Mouse (Mus musculus) limb, embryonic 12.5 days (tissue): ENCODE data around the gene Mcf2l. TPM values are rescaled to one million over a fixed set of nuclear protein-coding genes. Genes with fewer than 3 reads are reported as not detected.
A peak's percentile ranks its signal among the peaks of the same experiment; 100 is the strongest.

Source experiments
- ATAC-seq: fragments of 200-750 bp; cut with Nextera tagmentation; 2 replicates; pipeline ENCODE4 v1.8.0; 2017; ENCODE audit warnings: low read depth, moderate TSS enrichment; ENCODE audit not compliant: insufficient number of reproducible peaks, insufficient read depth, low FRiP score, low TSS enrichment
- H3K27ac ChIP-seq: fragments of 300-500 bp; sonication (generic); 2 replicates; pipeline ENCODE4 v1.5.1; 2016; ENCODE audit warnings: mild to moderate bottlenecking, moderate library complexity
- H3K27me3 ChIP-seq: fragments of 300-500 bp; sonication (generic); 2 replicates; pipeline ENCODE4 v1.6.1; 2016; ENCODE audit warnings: mild to moderate bottlenecking, moderate library complexity
- H3K36me3 ChIP-seq: fragments of 300-500 bp; sonication (generic); 2 replicates; pipeline ENCODE4 v1.6.1; 2016; ENCODE audit warnings: mild to moderate bottlenecking, moderate library complexity
- H3K4me1 ChIP-seq: fragments of 300-500 bp; sonication (generic); replicated peaks from 2 replicates; pipeline ENCODE4 v1.6.1; 2016
- H3K4me2 ChIP-seq: fragments of 300-500 bp; sonication (generic); 2 replicates; pipeline ENCODE4 v1.6.1; 2016; ENCODE audit warnings: mild to moderate bottlenecking, moderate library complexity
- H3K4me3 ChIP-seq: fragments of 300-500 bp; sonication (generic); replicated peaks from 2 replicates; pipeline ENCODE4 v1.5.1; 2016; ENCODE audit warnings: mild to moderate bottlenecking
- H3K9ac ChIP-seq: fragments of 300-500 bp; sonication (generic); replicated peaks from 2 replicates; pipeline ENCODE4 v1.6.1; 2016; ENCODE audit warnings: mild to moderate bottlenecking, moderate library complexity
- H3K9me3 ChIP-seq: fragments of 300-500 bp; sonication (generic); 2 replicates; pipeline ENCODE4 v1.6.1; 2016; ENCODE audit warnings: mild to moderate bottlenecking, moderate library complexity
- WGBS: fragments of 180-500 bp; shearing (Covaris S2); methylation state at CpG from one replicate; pipeline ENCODE4 v1.1.7; 2016; 5-methylcytosine and 5-hydroxymethylcytosine counted together
- polyA plus RNA-seq: library from polyadenylated mRNA; unstranded; fragments of >200 nt; fragmentation: Nextera tagmentation; extraction: Ambion mirVana; gene quantifications from 2 replicates; pipeline ENCODE4 v1.2.1, GENCODE M21; 2016

Mcf2l gene
- polyA plus RNA-seq, 1 experiment from 2014 or later = 14.0 TPM

- Histone ChIP-seq H3K9ac (0 out of 2 replicates have a peak overlapping the region, but pooled peaks have one; percentile 47), H3K4me2 (peak overlapping the region; percentile 88), H3K36me3 (no peaks in the 10 kb centered on the region), H3K27me3 (peaks cover 46% of the 10 kb centered on the region), H3K4me1 (peaks cover 5% of the 10 kb centered on the region), H3K4me3 (peak overlapping the region; percentile 53), H3K9me3 (no peaks in the 10 kb centered on the region), H3K27ac (no peak overlapping the region)
- WGBS = 23% methylated on average over 8 of the region's 8 CpGs
- no peak for ATAC-seq
These were observed 687 bp downstream of the Mcf2l start for GRCm38 (mm10) chr8:12874194-12874791.

- Histone ChIP-seq H3K4me3 (no peak overlapping the region), H3K27ac (no peak overlapping the region), H3K27me3 (peaks cover 46% of the 10 kb centered on the region), H3K36me3 (no peaks in the 10 kb centered on the region), H3K4me2 (no peak overlapping the region), H3K4me1 (peaks cover 5% of the 10 kb centered on the region), H3K9ac (no peak overlapping the region), H3K9me3 (no peaks in the 10 kb centered on the region)
- 68% methylated on average over 4 of the region's 4 CpGs for WGBS
- ATAC-seq = no peak
These were observed 1.4 kb downstream of the Mcf2l start for GRCm38 (mm10) chr8:12874971-12875370.

GRCm38 (mm10) chr8:12877126-12877525 lies 3.5 kb downstream of the Mcf2l start:
- H3K27me3 ChIP-seq = peaks cover 34% of the 10 kb centered on the region

DNA sequence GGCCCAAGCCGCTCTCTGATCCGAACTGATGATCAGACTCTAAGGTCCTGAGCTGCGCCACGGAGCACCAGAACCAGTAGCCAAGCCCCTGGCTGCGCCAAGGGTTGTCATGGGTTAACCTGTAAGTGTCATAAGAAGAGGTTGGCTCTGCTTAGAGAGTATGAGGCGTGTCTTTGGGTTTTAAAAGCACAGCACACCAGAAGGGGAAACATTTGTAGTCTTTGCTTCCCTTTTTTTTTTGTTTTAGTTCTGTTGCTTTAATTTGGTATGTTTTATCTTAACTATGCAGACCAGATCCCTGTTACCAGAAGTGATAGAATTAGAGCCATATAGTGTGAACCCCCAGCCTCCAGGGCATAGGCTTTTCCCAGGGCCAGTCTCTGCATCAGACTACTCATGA lies 6.6 kb downstream of the Mcf2l start:
- no peak overlapping the region for H3K4me3 ChIP-seq
- no peaks in the 10 kb centered on the region for H3K9me3 ChIP-seq
- ATAC-seq = no peak
- H3K4me2 ChIP-seq = no peak overlapping the region
- no peaks in the 10 kb centered on the region for H3K4me1 ChIP-seq
- H3K9ac ChIP-seq = no peak overlapping the region
- no peak overlapping the region for H3K27ac ChIP-seq
- peaks cover 6% of the 10 kb centered on the region; the same call in 1 of the 2 replicates for H3K27me3 ChIP-seq
- WGBS = 87% methylated on average over 6 of the region's 6 CpGs
- H3K36me3 ChIP-seq = no peaks in the 10 kb centered on the region

More at GRCm38 (mm10) chr8:12877126-12877525, 3.5 kb downstream of the Mcf2l start:
- Histone ChIP-seq H3K36me3 (no peaks in the 10 kb centered on the region), H3K9ac (no peak overlapping the region), H3K4me2 (no peak overlapping the region), H3K9me3 (no peaks in the 10 kb centered on the region), H3K4me1 (peaks cover 5% of the 10 kb centered on the region), H3K4me3 (no peak overlapping the region), H3K27ac (no peak overlapping the region)
- 74% methylated on average over 6 of the region's 6 CpGs for WGBS
- ATAC-seq = no peak

- no peaks in the 10 kb centered on the region for H3K4me1 ChIP-seq
- no peak overlapping the region for H3K4me2 ChIP-seq
These were observed 9.7 kb downstream of the Mcf2l start for GRCm38 (mm10) chr8:12883051-12884004.

DNA sequence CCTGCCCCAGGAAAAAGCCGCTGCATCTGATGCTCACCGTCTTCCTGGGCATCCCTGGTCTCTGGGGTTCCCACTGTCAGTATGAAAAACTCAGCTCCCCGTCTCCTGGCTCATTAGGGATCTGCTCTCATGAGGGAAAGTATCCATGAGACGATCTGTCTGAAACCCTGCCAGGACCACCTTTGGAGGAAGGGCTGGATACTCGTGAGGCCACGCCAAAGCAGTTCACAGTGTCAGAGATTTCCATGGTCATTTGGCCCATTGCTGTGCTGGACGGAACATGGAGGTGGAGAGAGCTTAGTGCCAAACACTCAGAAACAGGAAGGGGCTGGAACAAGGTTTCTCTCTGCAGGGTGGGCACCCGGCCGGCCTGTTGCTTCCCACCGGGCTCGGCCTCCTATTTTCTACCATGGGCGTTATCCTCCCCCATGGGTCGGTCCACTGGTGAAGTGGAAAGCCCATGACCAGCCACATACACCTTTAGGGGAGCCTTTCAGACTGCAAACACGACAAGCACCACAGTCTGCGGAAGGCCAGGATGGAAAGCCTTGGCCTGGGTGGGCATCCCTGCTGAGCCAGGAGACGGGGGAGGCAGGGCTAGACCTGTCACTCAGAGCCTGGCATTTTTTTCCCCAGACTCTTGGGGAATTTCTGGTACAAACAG lies 14.3 kb downstream of the Mcf2l start:
- 86% methylated on average over 16 of the region's 16 CpGs for WGBS
- H3K9me3 ChIP-seq = no peaks in the 10 kb centered on the region
- H3K27ac ChIP-seq = no peak overlapping the region
- no peaks in the 10 kb centered on the region for H3K27me3 ChIP-seq
- no peaks in the 10 kb centered on the region for H3K4me1 ChIP-seq
- H3K4me3 ChIP-seq = no peak overlapping the region
- no peak for ATAC-seq
- H3K36me3 ChIP-seq = no peaks in the 10 kb centered on the region
- H3K9ac ChIP-seq = no peak overlapping the region
- H3K4me2 ChIP-seq = no peak overlapping the region

More at GRCm38 (mm10) chr8:12883051-12884004, 9.7 kb downstream of the Mcf2l start:
- 82% methylated on average over 21 of the region's 21 CpGs for WGBS
- H3K9ac ChIP-seq = no peak overlapping the region
- no peak overlapping the region for H3K27ac ChIP-seq
- no peak for ATAC-seq
- H3K27me3 ChIP-seq = no peaks in the 10 kb centered on the region
- no peaks in the 10 kb centered on the region for H3K9me3 ChIP-seq
- H3K36me3 ChIP-seq = no peaks in the 10 kb centered on the region
- no peak overlapping the region for H3K4me3 ChIP-seq

- no peak overlapping the region for H3K4me3 ChIP-seq
- ATAC-seq = no peak
- H3K36me3 ChIP-seq = no peaks in the 10 kb centered on the region
- H3K9me3 ChIP-seq = no peaks in the 10 kb centered on the region
- H3K4me1 ChIP-seq = no peaks in the 10 kb centered on the region
- no peak overlapping the region for H3K27ac ChIP-seq
- H3K4me2 ChIP-seq = no peak overlapping the region
- no peaks in the 10 kb centered on the region for H3K27me3 ChIP-seq
- 89% methylated on average over 11 of the region's 11 CpGs for WGBS
- H3K9ac ChIP-seq = no peak overlapping the region
These were observed 15.5 kb downstream of the Mcf2l start for GRCm38 (mm10) chr8:12889046-12889598.

GRCm38 (mm10) chr8:12892882-12893446 lies 19.4 kb downstream of the Mcf2l start:
- Histone ChIP-seq H3K4me2 (no peak overlapping the region), H3K4me1 (0 out of 2 replicates have a peak, but pooled peaks cover 4% of the 10 kb centered on the region), H3K9ac (no peak overlapping the region), H3K27ac (no peak overlapping the region), H3K9me3 (no peaks in the 10 kb centered on the region), H3K4me3 (no peak overlapping the region), H3K36me3 (no peaks in the 10 kb centered on the region), H3K27me3 (no peaks in the 10 kb centered on the region)
- ATAC-seq = no peak
- 74% methylated on average over 5 of the region's 5 CpGs for WGBS

DNA sequence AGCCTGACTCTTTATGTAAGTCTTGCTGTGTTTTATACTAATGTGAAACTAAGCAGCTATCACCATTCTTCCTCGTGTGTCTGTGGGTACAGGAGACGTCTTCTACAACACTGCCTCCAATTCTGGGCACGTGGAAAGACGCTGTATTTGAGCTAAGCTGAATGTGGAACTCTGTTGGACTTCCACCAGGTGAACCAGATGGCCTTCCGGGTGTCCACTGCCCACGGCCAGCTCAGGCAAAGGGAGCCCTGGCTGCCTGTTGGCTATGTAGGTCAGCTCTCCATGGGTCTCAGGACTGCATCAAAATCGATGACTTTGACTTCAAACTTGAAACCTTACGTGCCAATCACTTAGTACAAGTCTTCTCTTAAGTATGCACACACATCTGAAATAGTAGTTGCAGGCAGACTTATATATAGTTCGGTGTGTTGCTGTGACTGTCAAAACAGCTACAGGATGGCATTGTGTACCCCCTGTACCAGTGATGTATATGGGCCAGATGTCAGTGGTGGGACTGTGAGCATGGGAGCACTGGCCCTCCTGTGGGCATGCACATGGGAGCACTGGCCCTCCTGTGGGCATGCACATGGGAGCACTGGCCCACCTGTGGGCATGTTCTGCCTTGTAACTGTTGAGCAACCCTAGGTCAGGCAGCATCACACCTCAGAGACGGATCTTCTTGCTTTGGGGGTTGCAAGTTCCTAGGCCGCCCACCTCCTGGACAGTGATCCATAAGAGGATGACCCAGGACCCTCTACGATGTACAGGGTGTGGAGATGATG lies 20.4 kb downstream of the Mcf2l start:
- 86% methylated on average over 12 of the region's 12 CpGs for WGBS

More for the DNA sequence above, 20.4 kb downstream of the Mcf2l start:
- H3K4me3 ChIP-seq = no peak overlapping the region
- no peaks in the 10 kb centered on the region for H3K36me3 ChIP-seq
- H3K9me3 ChIP-seq = no peaks in the 10 kb centered on the region
- no peaks in the 10 kb centered on the region for H3K27me3 ChIP-seq
- ATAC-seq = no peak
- no peak overlapping the region for H3K9ac ChIP-seq
- 0 out of 2 replicates have a peak, but pooled peaks cover 4% of the 10 kb centered on the region for H3K4me1 ChIP-seq
- H3K27ac ChIP-seq = no peak overlapping the region
- H3K4me2 ChIP-seq = no peak overlapping the region
